13 mouse cellular contexts compared by ENCODE assay signal in the genomic region with DNA sequence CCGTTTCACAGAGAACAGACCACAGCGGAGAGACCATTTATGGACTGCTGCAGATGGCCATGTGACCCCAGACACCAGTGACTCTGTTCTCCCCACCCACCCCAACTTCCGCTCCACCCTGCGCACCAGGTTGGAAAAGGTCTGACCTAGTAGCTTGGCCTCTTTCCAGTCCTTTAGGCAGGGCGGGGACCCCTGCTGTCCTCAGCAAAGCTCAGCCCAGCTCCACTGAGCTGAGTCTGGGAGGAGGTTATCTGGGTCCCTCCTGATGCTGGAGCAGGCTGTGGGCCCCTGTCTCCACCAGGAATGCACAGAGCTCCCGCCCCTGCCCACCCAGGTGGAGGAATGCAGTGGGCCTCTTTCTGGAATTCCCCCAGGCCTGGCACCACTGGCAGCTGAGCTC. TPM values are rescaled to one million over a fixed set of nuclear protein-coding genes. Genes with fewer than 3 reads are reported as not detected.
A peak's percentile ranks its signal among the peaks of the same experiment; 100 is the strongest.
DNase-seq lines count a peak whose midpoint lies in the region; ATAC-seq lines count a peak whose summit lies in the region.
"Had no signal": no experiment of that assay in that cellular context is flagged by ENCODE, and none has a peak within 500 bp of the region (broad histone marks: within the 10 kb centered on the region; RNA-seq: fewer than 3 reads in every experiment).

No protein-coding gene starts in this region.

- DNase-seq in kidney, adult 11 months, result no peak
- no peak for DNase-seq in limb, embryonic 10.5 days (ENCODE audit: low spot score)
- peak; percentile 47 for DNase-seq in mesoderm, embryonic 11.5 days (ENCODE audit: low read depth, low spot score)
- no peak for DNase-seq in adrenal gland, postnatal 4 days (ENCODE audit: low spot score in 2 of 2)
- no peak for DNase-seq in left cerebral cortex, adult 11 months (ENCODE audit: low spot score)
- DNase-seq in cerebellum, postnatal 4 days (ENCODE audit: low spot score in 2 of 2), result no peak
- DNase-seq: layer of hippocampus, postnatal 36 days; right cerebral cortex, adult 18-20 months; thymus, postnatal 25 days had no signal

- WGBS in kidney, embryonic 14.5 days, result 49% methylated on average over 6 of the region's 6 CpGs
- 55% methylated on average over 6 of the region's 6 CpGs for WGBS in embryonic facial prominence, embryonic 12.5 days
- 62% methylated on average over 6 of the region's 6 CpGs for WGBS in limb, embryonic 10.5 days

- no peaks in the 10 kb centered on the region for H3K9me3 ChIP-seq in kidney, embryonic 14.5 days (ENCODE audit: control insufficient read depth, low read length)
- no peaks in the 10 kb centered on the region for H3K9me3 ChIP-seq in embryonic facial prominence, embryonic 12.5 days
- no peaks in the 10 kb centered on the region for H3K9me3 ChIP-seq in limb, embryonic 10.5 days (replicated peaks)

- no peaks in the 10 kb centered on the region for H3K36me3 ChIP-seq in kidney, embryonic 14.5 days (ENCODE audit: control insufficient read depth, insufficient read depth, low read length)
- no peaks in the 10 kb centered on the region for H3K36me3 ChIP-seq in embryonic facial prominence, embryonic 12.5 days
- no peaks in the 10 kb centered on the region for H3K36me3 ChIP-seq in limb, embryonic 10.5 days

- peak overlapping the region; percentile 69 for H3K27ac ChIP-seq in kidney, embryonic 14.5 days (ENCODE audit: low read depth, low read length)
- peak overlapping the region; percentile 57 for H3K27ac ChIP-seq in embryonic facial prominence, embryonic 12.5 days
- H3K27ac ChIP-seq in limb, embryonic 10.5 days, result peak overlapping the region; percentile 73

- no peak overlapping the region for H3K4me3 ChIP-seq in kidney, embryonic 14.5 days (ENCODE audit: low read length)
- H3K4me3 ChIP-seq in embryonic facial prominence, embryonic 12.5 days, result no peak overlapping the region
- no peak overlapping the region for H3K4me3 ChIP-seq in limb, embryonic 10.5 days

- ATAC-seq in kidney, embryonic 14.5 days (ENCODE audit: low FRiP score, low TSS enrichment), result peak; percentile 58
- peak; percentile 13; the same call in 1 of the 2 replicates for ATAC-seq in embryonic facial prominence, embryonic 12.5 days (ENCODE audit: insufficient number of reproducible peaks, insufficient read depth, low FRiP score, low TSS enrichment)

- H3K9ac ChIP-seq in kidney, embryonic 14.5 days (ENCODE audit: low read depth, low read length), result 0 out of 2 replicates have a peak overlapping the region, but pooled peaks have one; percentile 32
- H3K9ac ChIP-seq in embryonic facial prominence, embryonic 12.5 days, result no peak overlapping the region

- no peak overlapping the region for H3K4me2 ChIP-seq in kidney, embryonic 14.5 days (replicated peaks; ENCODE audit: low read depth, low read length)
- 0 out of 2 replicates have a peak overlapping the region, but pooled peaks have one; percentile 3 for H3K4me2 ChIP-seq in embryonic facial prominence, embryonic 12.5 days (replicated peaks)

- H3K27me3 ChIP-seq in kidney, embryonic 14.5 days (ENCODE audit: control insufficient read depth, insufficient read depth, low read length), result no peaks in the 10 kb centered on the region
- H3K27me3 ChIP-seq in embryonic facial prominence, embryonic 12.5 days, result no peaks in the 10 kb centered on the region
- no peaks in the 10 kb centered on the region for H3K27me3 ChIP-seq in limb, embryonic 10.5 days (ENCODE audit: low read depth, poor library complexity, severe bottlenecking)

- 0 out of 2 replicates have a peak, but pooled peaks cover 6% of the 10 kb centered on the region for H3K4me1 ChIP-seq in kidney, embryonic 14.5 days (ENCODE audit: control insufficient read depth, insufficient read depth, low read length)
- H3K4me1 ChIP-seq in embryonic facial prominence, embryonic 12.5 days, result peaks cover 14% of the 10 kb centered on the region
- peaks cover 26% of the 10 kb centered on the region for H3K4me1 ChIP-seq in limb, embryonic 10.5 days

RNA-seq across cellular contexts. Expression of a gene that starts 9.3 kb away (rescaled TPM):
- polyA plus RNA-seq in kidney, embryonic 14.5 days (2014; fragmentation: Nextera tagmentation; extraction: Ambion mirVana), result 43.1 and 54.1 TPM in 2 replicates
- 14.2 and 16.7 TPM in 2 replicates for polyA plus RNA-seq in embryonic facial prominence, embryonic 12.5 days (2016; fragmentation: Nextera tagmentation; extraction: Ambion mirVana)
- polyA plus RNA-seq in limb, embryonic 10.5 days (2016; fragmentation: Nextera tagmentation; extraction: Ambion mirVana), result 18.1 and 18.2 TPM in 2 replicates
- total RNA-seq in adrenal gland, postnatal 4 days (2021), result 10 to 100 TPM; 47.5 to 66.5 TPM

RNA-seq across cellular contexts. Expression of a gene that starts 22.2 kb away (rescaled TPM):
- polyA plus RNA-seq in kidney, embryonic 14.5 days (2014; fragmentation: Nextera tagmentation; extraction: Ambion mirVana), result 730 and 1,037 TPM in 2 replicates
- 523 and 574 TPM in 2 replicates for polyA plus RNA-seq in embryonic facial prominence, embryonic 12.5 days (2016; fragmentation: Nextera tagmentation; extraction: Ambion mirVana)
- 530 and 637 TPM in 2 replicates for polyA plus RNA-seq in limb, embryonic 10.5 days (2016; fragmentation: Nextera tagmentation; extraction: Ambion mirVana)
- total RNA-seq in adrenal gland, postnatal 4 days (2021), result 1,000 to 10,000 TPM; 1,005 to 1,051 TPM

RNA-seq across cellular contexts. Expression of a gene that starts 38.3 kb away (rescaled TPM):
- polyA plus RNA-seq in kidney, embryonic 14.5 days (2014; fragmentation: Nextera tagmentation; extraction: Ambion mirVana), result 13.3 and 21.1 TPM in 2 replicates
- polyA plus RNA-seq in embryonic facial prominence, embryonic 12.5 days (2016; fragmentation: Nextera tagmentation; extraction: Ambion mirVana), result 21.2 and 23.5 TPM in 2 replicates
- 14.6 and 16.4 TPM in 2 replicates for polyA plus RNA-seq in limb, embryonic 10.5 days (2016; fragmentation: Nextera tagmentation; extraction: Ambion mirVana)
- total RNA-seq in adrenal gland, postnatal 4 days (2021), result 10 to 100 TPM; 19.8 to 21.2 TPM

RNA-seq across cellular contexts. Expression of a gene that starts 54.7 kb away (rescaled TPM):
- polyA plus RNA-seq in kidney, embryonic 14.5 days (2014; fragmentation: Nextera tagmentation; extraction: Ambion mirVana), result 0.37 and 1.1 TPM in 2 replicates
- 0.77 and 1.3 TPM in 2 replicates for polyA plus RNA-seq in embryonic facial prominence, embryonic 12.5 days (2016; fragmentation: Nextera tagmentation; extraction: Ambion mirVana)
- 0.50 and 0.78 TPM in 2 replicates for polyA plus RNA-seq in limb, embryonic 10.5 days (2016; fragmentation: Nextera tagmentation; extraction: Ambion mirVana)
- total RNA-seq in adrenal gland, postnatal 4 days (2021), result not detected
- total RNA-seq: heart, adult 18-20 months; layer of hippocampus, postnatal 36 days; midbrain, postnatal 0 days had no signal
- polyA plus RNA-seq: midbrain, postnatal 0 days had no signal
